Mouse (Mus musculus): ENCODE data around the gene Nek9. TPM values are rescaled to one million over a fixed set of nuclear protein-coding genes. Genes with fewer than 3 reads are reported as not detected.

The Nek9 gene
- polyA plus RNA-seq, 1 experiment from 2014 or later, result 11.5 TPM

GRCm38 (mm10) chr12:85330153-85330552 is 9.0 kb downstream of the Nek9 start:
- DNase-seq (ENCODE audit: low spot score) (peak; percentile 44), ATAC-seq (peak; percentile 33; the same call in 1 of the 2 replicates)
- Histone ChIP-seq H3K36me3 (ENCODE audit: insufficient read depth, low read length) (peaks cover 47% of the 10 kb centered on the region), H3K4me3 (ENCODE audit: low read depth, low read length) (no peak overlapping the region), H3K9me3 (ENCODE audit: low read length) (no peaks in the 10 kb centered on the region), H3K27ac (ENCODE audit: low read length) (no peak overlapping the region), H3K9ac (replicated peaks; ENCODE audit: low read depth) (no peak overlapping the region), H3K4me2 (replicated peaks; ENCODE audit: low read depth, low read length) (no peak overlapping the region), H3K27me3 (replicated peaks; ENCODE audit: insufficient read depth, low read length) (no peaks in the 10 kb centered on the region), H3K4me1 (ENCODE audit: insufficient read depth, low read depth, low read length) (no peaks in the 10 kb centered on the region)
- TF ChIP-seq CTCF (IDR thresholded peaks at IDR 0.05) (no peak), EP300 (IDR thresholded peaks at IDR 0.05) (no peak)
- 68% methylated on average over 7 of the region's 7 CpGs for WGBS

GRCm38 (mm10) chr12:85308651-85309050 is 30.5 kb downstream of the Nek9 start:
- Histone ChIP-seq H3K27me3 (replicated peaks; ENCODE audit: insufficient read depth, low read length) (no peaks in the 10 kb centered on the region), H3K27ac (ENCODE audit: low read length) (no peak overlapping the region), H3K4me2 (replicated peaks; ENCODE audit: low read depth, low read length) (no peak overlapping the region), H3K9me3 (ENCODE audit: low read length) (no peaks in the 10 kb centered on the region), H3K36me3 (ENCODE audit: insufficient read depth, low read length) (peaks cover 49% of the 10 kb centered on the region; the same call in 1 of the 2 replicates), H3K4me3 (ENCODE audit: low read depth, low read length) (no peak overlapping the region), H3K9ac (replicated peaks; ENCODE audit: low read depth) (no peak overlapping the region), H3K4me1 (ENCODE audit: insufficient read depth, low read depth, low read length) (no peaks in the 10 kb centered on the region)
- TF ChIP-seq CTCF (IDR thresholded peaks at IDR 0.05) (no peak), EP300 (IDR thresholded peaks at IDR 0.05) (no peak)
- DNase-seq (ENCODE audit: low spot score), result no peak
- no peak for ATAC-seq
- 82% methylated on average over 3 of the region's 3 CpGs for WGBS

GRCm38 (mm10) chr12:85305247-85305892 is 33.8 kb downstream of the Nek9 start:
- Histone ChIP-seq H3K27me3 (replicated peaks; ENCODE audit: insufficient read depth, low read length) (no peaks in the 10 kb centered on the region), H3K4me2 (replicated peaks; ENCODE audit: low read depth, low read length) (no peak overlapping the region), H3K4me3 (ENCODE audit: low read depth, low read length) (no peak overlapping the region), H3K36me3 (ENCODE audit: insufficient read depth, low read length) (peaks cover 49% of the 10 kb centered on the region; the same call in 1 of the 2 replicates), H3K9ac (replicated peaks; ENCODE audit: low read depth) (no peak overlapping the region), H3K9me3 (ENCODE audit: low read length) (no peaks in the 10 kb centered on the region), H3K4me1 (ENCODE audit: insufficient read depth, low read depth, low read length) (no peaks in the 10 kb centered on the region), H3K27ac (ENCODE audit: low read length) (no peak overlapping the region)
- DNase-seq (ENCODE audit: low spot score), result peak; percentile 92
- peak; percentile 86 for ATAC-seq
- WGBS, result 40% methylated on average over 16 of the region's 16 CpGs
- TF ChIP-seq CTCF (IDR thresholded peaks at IDR 0.05) (peak; percentile 99), EP300 (IDR thresholded peaks at IDR 0.05) (no peak)

GRCm38 (mm10) chr12:85304725-85305124 is 34.4 kb downstream of the Nek9 start:
- ATAC-seq (peak; percentile 19; the same call in 1 of the 2 replicates), DNase-seq (ENCODE audit: low spot score) (no peak)
- Histone ChIP-seq H3K9ac (replicated peaks; ENCODE audit: low read depth) (no peak overlapping the region), H3K36me3 (ENCODE audit: insufficient read depth, low read length) (peaks cover 46% of the 10 kb centered on the region; the same call in 1 of the 2 replicates), H3K9me3 (ENCODE audit: low read length) (no peaks in the 10 kb centered on the region), H3K4me1 (ENCODE audit: insufficient read depth, low read depth, low read length) (no peaks in the 10 kb centered on the region), H3K27me3 (replicated peaks; ENCODE audit: insufficient read depth, low read length) (no peaks in the 10 kb centered on the region), H3K4me3 (ENCODE audit: low read depth, low read length) (no peak overlapping the region), H3K4me2 (replicated peaks; ENCODE audit: low read depth, low read length) (no peak overlapping the region), H3K27ac (ENCODE audit: low read length) (no peak overlapping the region)
- 67% methylated on average over 4 of the region's 4 CpGs for WGBS
- TF ChIP-seq CTCF (IDR thresholded peaks at IDR 0.05), result no peak
- TF ChIP-seq EP300 (IDR thresholded peaks at IDR 0.05), result no peak

GRCm38 (mm10) chr12:85303256-85303655 is 35.9 kb downstream of the Nek9 start:
- Histone ChIP-seq H3K27ac (ENCODE audit: low read length) (no peak overlapping the region), H3K9me3 (ENCODE audit: low read length) (no peaks in the 10 kb centered on the region), H3K4me3 (ENCODE audit: low read depth, low read length) (no peak overlapping the region), H3K36me3 (ENCODE audit: insufficient read depth, low read length) (peaks cover 32% of the 10 kb centered on the region; the same call in 1 of the 2 replicates), H3K9ac (replicated peaks; ENCODE audit: low read depth) (no peak overlapping the region), H3K4me1 (ENCODE audit: insufficient read depth, low read depth, low read length) (no peaks in the 10 kb centered on the region), H3K27me3 (replicated peaks; ENCODE audit: insufficient read depth, low read length) (no peaks in the 10 kb centered on the region), H3K4me2 (replicated peaks; ENCODE audit: low read depth, low read length) (no peak overlapping the region)
- no peak for DNase-seq (ENCODE audit: low spot score)
- no peak for ATAC-seq
- WGBS, result 64% methylated on average over 2 of the region's 2 CpGs
- TF ChIP-seq CTCF (IDR thresholded peaks at IDR 0.05) (no peak), EP300 (IDR thresholded peaks at IDR 0.05) (no peak)

- no peaks in the 10 kb centered on the region for H3K27me3 ChIP-seq (replicated peaks; ENCODE audit: insufficient read depth, low read length)
- no peaks in the 10 kb centered on the region for H3K4me1 ChIP-seq (ENCODE audit: insufficient read depth, low read depth, low read length)
- peaks cover 21% of the 10 kb centered on the region; the same call in 1 of the 2 replicates for H3K36me3 ChIP-seq (ENCODE audit: insufficient read depth, low read length)
- H3K27ac ChIP-seq (ENCODE audit: low read length), result no peak overlapping the region
- H3K9me3 ChIP-seq (ENCODE audit: low read length), result no peaks in the 10 kb centered on the region
- WGBS, result 52% methylated on average over 1 of the region's 1 CpGs
- no peak overlapping the region for H3K4me2 ChIP-seq (replicated peaks; ENCODE audit: low read depth, low read length)
- ATAC-seq (no peak), DNase-seq (ENCODE audit: low spot score) (no peak)
- TF ChIP-seq CTCF (IDR thresholded peaks at IDR 0.05) (no peak), EP300 (IDR thresholded peaks at IDR 0.05) (no peak)
- no peak overlapping the region for H3K9ac ChIP-seq (replicated peaks; ENCODE audit: low read depth)
- H3K4me3 ChIP-seq (ENCODE audit: low read depth, low read length), result no peak overlapping the region
Observed at GRCm38 (mm10) chr12:85298835-85299180, 40.4 kb downstream of the Nek9 start.
